Mouse (Mus musculus): ENCODE measurements around the gene Aktip. TPM values are rescaled to one million over a fixed set of nuclear protein-coding genes. Genes with fewer than 3 reads are reported as not detected.

The Aktip gene
- polyA plus RNA-seq, 1 experiment from 2014 or later: 19.3 TPM

GRCm38 (mm10) chr8:91132731-91133130 lies 67.0 kb downstream of the Aktip start:
- peak overlapping the region; percentile 95 for H3K4me3 ChIP-seq (ENCODE audit: low read depth, low read length)
- WGBS: 77% methylated on average over 4 of the region's 4 CpGs

DNA sequence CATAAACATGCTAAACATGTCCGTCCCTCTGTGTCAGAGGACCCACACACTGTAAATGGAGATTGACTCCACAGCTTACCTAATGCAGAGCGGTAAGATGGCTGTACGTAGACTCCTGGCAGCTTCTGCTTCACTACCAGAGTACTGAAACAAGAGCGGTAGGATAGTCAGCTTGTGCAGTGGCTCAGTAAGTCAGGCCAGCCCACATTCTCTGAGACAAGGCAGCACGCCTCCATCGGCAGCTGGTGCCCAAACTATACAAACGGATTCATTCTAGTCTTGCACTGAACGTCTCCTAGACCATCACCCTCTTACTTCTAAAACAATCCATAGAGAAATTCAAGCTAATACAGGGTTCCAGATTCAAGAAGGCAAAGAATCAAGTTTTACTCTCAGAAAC lies 73.0 kb downstream of the Aktip start:
- Histone ChIP-seq H3K4me1 (replicated peaks; ENCODE audit: control insufficient read depth, insufficient read depth, low read length) (no peaks in the 10 kb centered on the region), H3K9me3 (ENCODE audit: control insufficient read depth, low read length) (no peaks in the 10 kb centered on the region), H3K27ac (ENCODE audit: low read depth, low read length) (no peak overlapping the region), H3K4me2 (no peak overlapping the region), H3K36me3 (ENCODE audit: control insufficient read depth, insufficient read depth, low read length) (peaks cover 14% of the 10 kb centered on the region; the same call in 1 of the 2 replicates), H3K27me3 (replicated peaks; ENCODE audit: control insufficient read depth, insufficient read depth, low read length) (no peaks in the 10 kb centered on the region), H3K9ac (ENCODE audit: low read depth, low read length) (no peak overlapping the region), H3K4me3 (ENCODE audit: low read depth, low read length) (no peak overlapping the region)
- 95% methylated on average over 8 of the region's 8 CpGs for WGBS
- no peak for ATAC-seq (replicated peaks; ENCODE audit: low FRiP score)
- DNase-seq (ENCODE audit: low spot score): no peak

More at GRCm38 (mm10) chr8:91132731-91133130, 67.0 kb downstream of the Aktip start:
- ATAC-seq (replicated peaks; ENCODE audit: low FRiP score): no peak
- no peak overlapping the region for H3K27ac ChIP-seq (ENCODE audit: low read depth, low read length)
- no peaks in the 10 kb centered on the region for H3K9me3 ChIP-seq (ENCODE audit: control insufficient read depth, low read length)
- H3K4me2 ChIP-seq: peak overlapping the region; percentile 94
- no peak overlapping the region for H3K9ac ChIP-seq (ENCODE audit: low read depth, low read length)
- peaks cover 4% of the 10 kb centered on the region; the same call in 1 of the 2 replicates for H3K4me1 ChIP-seq (replicated peaks; ENCODE audit: control insufficient read depth, insufficient read depth, low read length)
- no peak for DNase-seq (ENCODE audit: low spot score)
- H3K27me3 ChIP-seq (replicated peaks; ENCODE audit: control insufficient read depth, insufficient read depth, low read length): no peaks in the 10 kb centered on the region
- H3K36me3 ChIP-seq (ENCODE audit: control insufficient read depth, insufficient read depth, low read length): no peaks in the 10 kb centered on the region

DNA sequence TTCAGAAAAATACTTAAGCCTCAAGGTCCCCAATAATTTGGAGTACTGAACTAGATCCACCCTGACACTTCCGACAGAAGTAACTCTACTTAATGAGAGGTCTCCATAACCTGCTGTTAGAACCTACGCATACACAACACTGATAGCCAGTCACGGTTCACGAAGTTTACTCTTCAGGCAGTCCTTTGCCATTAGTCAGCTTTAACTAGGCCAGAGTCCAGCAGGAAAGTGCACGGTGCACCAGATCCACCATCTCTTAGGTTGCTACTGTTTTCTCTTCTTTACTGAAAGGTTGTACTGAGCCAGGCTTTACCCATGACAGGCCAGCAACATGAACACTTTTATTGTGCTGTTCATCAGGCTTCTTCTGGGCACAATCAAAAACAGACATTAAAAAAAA lies 75.5 kb downstream of the Aktip start:
- H3K36me3 ChIP-seq (ENCODE audit: control insufficient read depth, insufficient read depth, low read length): peaks cover 14% of the 10 kb centered on the region; the same call in 1 of the 2 replicates
- WGBS: 97% methylated on average over 5 of the region's 5 CpGs
- no peak for DNase-seq (ENCODE audit: low spot score)
- ATAC-seq (replicated peaks; ENCODE audit: low FRiP score): no peak
- H3K9me3 ChIP-seq (ENCODE audit: control insufficient read depth, low read length): no peaks in the 10 kb centered on the region
- H3K4me3 ChIP-seq (ENCODE audit: low read depth, low read length): no peak overlapping the region
- H3K27ac ChIP-seq (ENCODE audit: low read depth, low read length): no peak overlapping the region
- no peak overlapping the region for H3K9ac ChIP-seq (ENCODE audit: low read depth, low read length)
- no peaks in the 10 kb centered on the region for H3K27me3 ChIP-seq (replicated peaks; ENCODE audit: control insufficient read depth, insufficient read depth, low read length)
- no peaks in the 10 kb centered on the region for H3K4me1 ChIP-seq (replicated peaks; ENCODE audit: control insufficient read depth, insufficient read depth, low read length)
- H3K4me2 ChIP-seq: no peak overlapping the region

DNA sequence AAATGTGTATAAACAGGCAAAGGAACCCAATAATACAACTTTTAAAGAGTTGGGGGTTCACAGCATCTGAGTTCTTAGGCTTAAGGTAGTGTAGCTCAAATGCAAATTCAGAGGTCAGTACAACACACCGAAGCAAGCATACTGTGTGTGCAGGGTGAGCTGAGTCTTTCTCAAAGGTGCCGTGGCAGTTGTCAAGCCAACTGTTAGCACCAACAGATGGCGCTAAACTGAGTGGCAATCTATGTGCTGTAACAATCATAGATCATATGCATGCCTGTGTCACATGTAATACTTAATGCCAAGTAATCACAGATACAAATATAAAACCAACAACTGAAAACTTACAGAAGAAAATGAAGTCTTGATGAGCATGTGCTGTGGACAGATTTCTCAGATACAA lies 81.6 kb downstream of the Aktip start:
- no peaks in the 10 kb centered on the region for H3K9me3 ChIP-seq (ENCODE audit: control insufficient read depth, low read length)
- H3K36me3 ChIP-seq (ENCODE audit: control insufficient read depth, insufficient read depth, low read length): peaks cover 16% of the 10 kb centered on the region; the same call in 1 of the 2 replicates
- ATAC-seq (replicated peaks; ENCODE audit: low FRiP score) (no peak), DNase-seq (ENCODE audit: low spot score) (no peak)
- WGBS: 73% methylated on average over 3 of the region's 3 CpGs
- no peak overlapping the region for H3K4me3 ChIP-seq (ENCODE audit: low read depth, low read length)
- no peak overlapping the region for H3K27ac ChIP-seq (ENCODE audit: low read depth, low read length)
- H3K27me3 ChIP-seq (replicated peaks; ENCODE audit: control insufficient read depth, insufficient read depth, low read length): no peaks in the 10 kb centered on the region
- H3K4me1 ChIP-seq (replicated peaks; ENCODE audit: control insufficient read depth, insufficient read depth, low read length): no peaks in the 10 kb centered on the region
- no peak overlapping the region for H3K9ac ChIP-seq (ENCODE audit: low read depth, low read length)
- no peak overlapping the region for H3K4me2 ChIP-seq

GRCm38 (mm10) chr8:91117537-91117936 lies 82.2 kb downstream of the Aktip start:
- H3K27ac ChIP-seq (ENCODE audit: low read depth, low read length): no peak overlapping the region
- H3K36me3 ChIP-seq (ENCODE audit: control insufficient read depth, insufficient read depth, low read length): peaks cover 14% of the 10 kb centered on the region; the same call in 1 of the 2 replicates
- ATAC-seq (replicated peaks; ENCODE audit: low FRiP score) (no peak), DNase-seq (ENCODE audit: low spot score) (no peak)
- no peak overlapping the region for H3K4me3 ChIP-seq (ENCODE audit: low read depth, low read length)
- no peaks in the 10 kb centered on the region for H3K4me1 ChIP-seq (replicated peaks; ENCODE audit: control insufficient read depth, insufficient read depth, low read length)
- H3K9me3 ChIP-seq (ENCODE audit: control insufficient read depth, low read length): no peaks in the 10 kb centered on the region
- no peaks in the 10 kb centered on the region for H3K27me3 ChIP-seq (replicated peaks; ENCODE audit: control insufficient read depth, insufficient read depth, low read length)
- H3K9ac ChIP-seq (ENCODE audit: low read depth, low read length): no peak overlapping the region
- 88% methylated on average over 4 of the region's 4 CpGs for WGBS
- H3K4me2 ChIP-seq: no peak overlapping the region

DNA sequence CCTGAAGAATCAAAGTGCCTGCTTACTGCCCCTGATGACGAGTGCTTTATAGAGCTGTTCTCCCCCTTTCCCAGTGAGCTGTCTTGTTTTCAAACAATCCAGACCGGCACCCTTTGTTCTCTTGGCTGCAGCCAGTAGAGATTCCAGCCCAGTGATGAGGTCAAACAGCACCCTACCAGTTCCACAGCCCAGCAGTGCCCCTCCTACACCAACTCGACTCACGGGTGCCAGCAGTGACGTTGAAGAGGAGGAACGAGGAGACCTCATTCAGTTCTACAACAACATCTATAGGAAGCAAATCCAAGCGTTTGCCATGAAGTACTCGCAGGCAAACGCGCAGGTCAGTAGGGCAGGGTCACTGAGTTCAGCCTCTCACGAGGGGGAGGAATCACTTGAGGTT lies 84.9 kb downstream of the Aktip start:
- DNase-seq (ENCODE audit: low spot score): no peak
- Histone ChIP-seq H3K36me3 (ENCODE audit: control insufficient read depth, insufficient read depth, low read length) (peaks cover 14% of the 10 kb centered on the region; the same call in 1 of the 2 replicates), H3K9ac (ENCODE audit: low read depth, low read length) (no peak overlapping the region), H3K4me1 (replicated peaks; ENCODE audit: control insufficient read depth, insufficient read depth, low read length) (no peaks in the 10 kb centered on the region), H3K27me3 (replicated peaks; ENCODE audit: control insufficient read depth, insufficient read depth, low read length) (no peaks in the 10 kb centered on the region), H3K27ac (ENCODE audit: low read depth, low read length) (no peak overlapping the region), H3K4me2 (no peak overlapping the region), H3K4me3 (ENCODE audit: low read depth, low read length) (no peak overlapping the region), H3K9me3 (ENCODE audit: control insufficient read depth, low read length) (no peaks in the 10 kb centered on the region)
- WGBS: 81% methylated on average over 11 of the region's 11 CpGs
- ATAC-seq (replicated peaks; ENCODE audit: low FRiP score): no peak

DNA sequence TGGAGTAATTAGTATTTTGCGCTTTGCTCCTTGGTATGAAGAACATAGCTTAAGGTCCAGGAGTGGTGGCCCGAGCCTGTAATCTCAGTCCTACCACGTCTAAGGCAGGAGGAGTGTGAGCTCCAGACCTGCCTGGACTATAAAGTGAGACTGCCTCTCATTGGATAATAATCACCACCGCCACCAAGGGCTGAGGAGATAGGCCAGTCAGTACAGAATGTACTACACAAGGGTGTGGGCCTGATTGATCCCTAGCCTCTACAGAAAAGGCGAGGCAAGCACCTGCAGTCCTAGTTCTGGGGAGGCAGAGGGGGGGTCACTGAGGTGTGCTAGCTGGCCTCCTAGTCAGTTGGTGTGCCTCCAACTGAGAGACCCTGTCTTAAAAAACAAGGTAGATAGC lies 85.3 kb downstream of the Aktip start:
- Histone ChIP-seq H3K27ac (ENCODE audit: low read depth, low read length) (no peak overlapping the region), H3K4me2 (no peak overlapping the region), H3K9me3 (ENCODE audit: control insufficient read depth, low read length) (no peaks in the 10 kb centered on the region), H3K27me3 (replicated peaks; ENCODE audit: control insufficient read depth, insufficient read depth, low read length) (no peaks in the 10 kb centered on the region), H3K4me3 (ENCODE audit: low read depth, low read length) (no peak overlapping the region), H3K9ac (ENCODE audit: low read depth, low read length) (no peak overlapping the region), H3K36me3 (ENCODE audit: control insufficient read depth, insufficient read depth, low read length) (peaks cover 14% of the 10 kb centered on the region; the same call in 1 of the 2 replicates), H3K4me1 (replicated peaks; ENCODE audit: control insufficient read depth, insufficient read depth, low read length) (no peaks in the 10 kb centered on the region)
- 86% methylated on average over 5 of the region's 5 CpGs for WGBS
- ATAC-seq (replicated peaks; ENCODE audit: low FRiP score): no peak
- no peak for DNase-seq (ENCODE audit: low spot score)

DNA sequence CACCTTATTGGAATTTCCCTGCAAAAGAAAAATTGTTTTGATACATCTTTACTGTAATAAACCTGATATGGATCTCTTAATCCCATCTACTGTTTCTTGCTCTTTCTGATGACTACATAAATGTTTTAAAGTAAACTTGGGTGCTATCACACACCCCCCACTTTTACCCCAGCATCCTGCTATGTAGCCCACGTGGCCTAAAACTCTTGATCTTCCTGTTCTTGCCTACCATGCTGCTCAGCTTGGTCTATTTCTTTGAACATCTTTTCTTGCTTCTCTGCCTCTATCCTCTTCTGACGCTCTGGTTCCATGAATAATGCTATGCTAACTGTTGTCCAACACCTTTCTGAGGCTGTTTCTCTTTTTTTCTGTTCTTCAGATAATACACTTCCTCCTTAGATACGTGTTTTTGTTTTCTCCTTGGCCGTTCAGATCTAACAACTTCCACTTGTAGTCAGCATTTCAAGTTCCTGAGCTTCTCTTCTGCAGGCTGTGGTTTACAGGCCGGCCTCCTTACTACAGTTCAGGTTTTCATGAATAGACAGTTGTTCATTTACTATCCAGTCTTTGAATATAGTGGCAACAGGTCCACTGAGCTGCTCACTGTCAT lies 87.8 kb downstream of the Aktip start:
- Histone ChIP-seq H3K9me3 (ENCODE audit: control insufficient read depth, low read length) (no peaks in the 10 kb centered on the region), H3K27me3 (replicated peaks; ENCODE audit: control insufficient read depth, insufficient read depth, low read length) (no peaks in the 10 kb centered on the region), H3K4me2 (no peak overlapping the region), H3K9ac (ENCODE audit: low read depth, low read length) (no peak overlapping the region), H3K36me3 (ENCODE audit: control insufficient read depth, insufficient read depth, low read length) (peaks cover 7% of the 10 kb centered on the region; the same call in 1 of the 2 replicates), H3K27ac (ENCODE audit: low read depth, low read length) (no peak overlapping the region), H3K4me1 (replicated peaks; ENCODE audit: control insufficient read depth, insufficient read depth, low read length) (no peaks in the 10 kb centered on the region), H3K4me3 (ENCODE audit: low read depth, low read length) (no peak overlapping the region)
- ATAC-seq (replicated peaks; ENCODE audit: low FRiP score) (no peak), DNase-seq (ENCODE audit: low spot score) (no peak)
- WGBS: 65% methylated on average over 5 of the region's 5 CpGs

- Histone ChIP-seq H3K4me1 (replicated peaks; ENCODE audit: control insufficient read depth, insufficient read depth, low read length) (no peaks in the 10 kb centered on the region), H3K9me3 (ENCODE audit: control insufficient read depth, low read length) (no peaks in the 10 kb centered on the region), H3K27me3 (replicated peaks; ENCODE audit: control insufficient read depth, insufficient read depth, low read length) (no peaks in the 10 kb centered on the region), H3K4me2 (no peak overlapping the region), H3K27ac (ENCODE audit: low read depth, low read length) (no peak overlapping the region), H3K9ac (ENCODE audit: low read depth, low read length) (no peak overlapping the region), H3K36me3 (ENCODE audit: control insufficient read depth, insufficient read depth, low read length) (peaks cover 8% of the 10 kb centered on the region; the same call in 1 of the 2 replicates), H3K4me3 (ENCODE audit: low read depth, low read length) (no peak overlapping the region)
- WGBS: 86% methylated on average over 12 of the region's 12 CpGs
- DNase-seq (ENCODE audit: low spot score) (no peak), ATAC-seq (replicated peaks; ENCODE audit: low FRiP score) (no peak)
Measured at GRCm38 (mm10) chr8:91106271-91106670, 93.5 kb downstream of the Aktip start.

Data from liver, embryonic 11.5 days (tissue).